Comparison of ENCODE assay signal across 8 mouse cellular contexts in the genomic region with DNA sequence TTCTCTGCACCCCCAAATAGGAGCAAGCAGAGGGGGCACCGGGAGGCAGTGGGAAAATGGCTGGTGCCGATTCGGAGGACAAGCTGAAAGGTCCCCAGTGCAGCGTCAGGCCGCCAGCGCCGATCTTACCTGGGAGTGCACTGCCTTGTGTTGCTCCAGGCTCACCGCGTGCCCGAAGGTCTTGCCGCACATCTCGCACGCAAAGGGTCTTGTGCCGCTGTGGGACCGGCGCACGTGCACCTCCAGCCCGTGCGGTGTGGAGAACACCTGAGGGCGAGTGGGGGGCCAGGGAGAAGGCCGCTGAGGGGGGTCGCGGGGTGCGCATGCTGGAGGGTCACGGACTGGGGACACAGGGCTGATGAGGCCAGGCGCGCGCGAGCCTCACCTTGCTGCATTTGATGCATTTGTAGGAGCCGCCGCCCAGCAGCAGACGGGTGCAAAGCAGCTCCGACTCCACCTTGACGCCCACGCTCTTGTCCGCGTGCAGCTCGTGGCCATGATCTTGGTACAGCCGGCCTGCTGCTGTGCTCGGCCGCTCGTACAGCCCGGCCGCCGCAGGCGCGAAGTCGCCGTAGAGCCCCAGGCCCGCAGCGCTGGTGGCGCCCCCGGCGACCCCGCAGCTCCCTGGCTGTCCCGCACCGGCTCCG. TPM values are rescaled to one million over a fixed set of nuclear protein-coding genes. Genes with fewer than 3 reads are reported as not detected.
DNase-seq lines count a peak whose midpoint lies in the region; ATAC-seq lines count a peak whose summit lies in the region.

No protein-coding gene starts in this region.

- peaks cover 97% of the 10 kb centered on the region for H3K27me3 ChIP-seq in heart, embryonic 15.5 days
- peaks cover 97% of the 10 kb centered on the region for H3K27me3 ChIP-seq in hindbrain, embryonic 12.5 days
- peaks cover 97% of the 10 kb centered on the region for H3K27me3 ChIP-seq in midbrain, embryonic 15.5 days (replicated peaks)

- ATAC-seq in heart, embryonic 15.5 days (replicated peaks; ENCODE audit: insufficient number of reproducible peaks, insufficient read depth, low FRiP score, low read depth) = no peak
- peak; percentile 20; the same call in 1 of the 2 replicates for ATAC-seq in hindbrain, embryonic 12.5 days (ENCODE audit: low FRiP score)
- peak; percentile 41 for ATAC-seq in midbrain, embryonic 15.5 days (replicated peaks)

- H3K9ac ChIP-seq in heart, embryonic 15.5 days = no peak overlapping the region; the same call in 1 of the 2 replicates
- H3K9ac ChIP-seq in hindbrain, embryonic 12.5 days = 0 out of 2 replicates have a peak overlapping the region, but pooled peaks have one; percentile 10
- H3K9ac ChIP-seq in midbrain, embryonic 15.5 days = no peak overlapping the region

- H3K4me2 ChIP-seq in heart, embryonic 15.5 days = peak overlapping the region; percentile 65
- peak overlapping the region; percentile 55 for H3K4me2 ChIP-seq in hindbrain, embryonic 12.5 days (replicated peaks)
- peak overlapping the region; percentile 71 for H3K4me2 ChIP-seq in midbrain, embryonic 15.5 days

- WGBS in heart, embryonic 15.5 days = 3% methylated on average over 57 of the region's 58 CpGs
- under 1% methylated on average over 55 of the region's 58 CpGs for WGBS in hindbrain, embryonic 12.5 days
- WGBS in midbrain, embryonic 15.5 days = 2% methylated on average over 58 of the region's 58 CpGs

- intact Hi-C loops in heart, postnatal 25 days (cut with DNase I) = loop anchor here (5.0 kb wide), 1 partner anchor 1259 kb away; no protein-coding TSS in a partner anchor

- H3K27ac ChIP-seq in heart, embryonic 15.5 days = no peak overlapping the region
- no peak overlapping the region for H3K27ac ChIP-seq in brown adipose tissue, adult 24 weeks (replicated peaks; ENCODE audit: low read depth, low read length)
- H3K27ac ChIP-seq in hindbrain, embryonic 12.5 days = no peak overlapping the region
- H3K27ac ChIP-seq in midbrain, embryonic 15.5 days = no peak overlapping the region

- peaks cover 51% of the 10 kb centered on the region for H3K4me1 ChIP-seq in heart, embryonic 15.5 days (replicated peaks)
- H3K4me1 ChIP-seq in brown adipose tissue, adult 24 weeks (ENCODE audit: control insufficient read depth, insufficient read depth, insufficient read length, low read length) = peaks cover 15% of the 10 kb centered on the region; the same call in 1 of the 2 replicates
- peaks cover 33% of the 10 kb centered on the region for H3K4me1 ChIP-seq in hindbrain, embryonic 12.5 days
- H3K4me1 ChIP-seq in midbrain, embryonic 15.5 days = peaks cover 41% of the 10 kb centered on the region

- H3K9me3 ChIP-seq in heart, embryonic 15.5 days (replicated peaks) = no peaks in the 10 kb centered on the region
- H3K9me3 ChIP-seq in hindbrain, embryonic 12.5 days (replicated peaks) = no peaks in the 10 kb centered on the region
- no peaks in the 10 kb centered on the region for H3K9me3 ChIP-seq in midbrain, embryonic 15.5 days

- H3K4me3 ChIP-seq in heart, embryonic 15.5 days = peak overlapping the region; percentile 43
- H3K4me3 ChIP-seq in brown adipose tissue, adult 24 weeks (ENCODE audit: insufficient read depth, low read depth, low read length) = peak overlapping the region; percentile 1; the same call in 1 of the 2 replicates
- peak overlapping the region; percentile 33 for H3K4me3 ChIP-seq in hindbrain, embryonic 12.5 days
- H3K4me3 ChIP-seq in midbrain, embryonic 15.5 days = peak overlapping the region; percentile 37

- H3K36me3 ChIP-seq in heart, embryonic 15.5 days = no peaks in the 10 kb centered on the region
- no peaks in the 10 kb centered on the region for H3K36me3 ChIP-seq in hindbrain, embryonic 12.5 days
- H3K36me3 ChIP-seq in midbrain, embryonic 15.5 days (replicated peaks) = no peaks in the 10 kb centered on the region

- no peak for DNase-seq in heart, postnatal 25 days (ENCODE audit: low spot score)
- no peak for DNase-seq in thymus, postnatal 10 days (ENCODE audit: low spot score in 2 of 2)
- no peak for DNase-seq in T-cell, adult 2 months (ENCODE audit: low spot score)
- no peak for DNase-seq in MN1 (ENCODE audit: low spot score)

RNA-seq across cellular contexts. Expression of a gene that starts 4.7 kb away (rescaled TPM):
- polyA plus RNA-seq in heart, embryonic 15.5 days (2015; fragmentation: Nextera tagmentation; extraction: Ambion mirVana) = 0.11 and 1.5 TPM in 2 replicates
- total RNA-seq in heart, postnatal 25 days (2021) = not detected
- polyA plus RNA-seq in brown adipose tissue, adult 24 weeks (2012; ENCODE audit: insufficient read depth, insufficient read length, missing spikeins) = not detected in 2 replicates
- polyA plus RNA-seq in hindbrain, embryonic 12.5 days (2016; fragmentation: Nextera tagmentation; extraction: Ambion mirVana) = 0.23 TPM in 1 of 2 replicates, not detected in the other
- not detected in 2 replicates for polyA plus RNA-seq in midbrain, embryonic 15.5 days (2015; fragmentation: Nextera tagmentation; extraction: Ambion mirVana)
